Mouse (Mus musculus): Measurements from ENCODE around the gene Faap100.
"Not testable (repeated sequence)": the region's sequence is repeated elsewhere in the genome, so short reads cannot be mapped to it uniquely, and the experiment has no call there.

Faap100 gene

GRCm38 (mm10) chr11:120352093-120352350 lies 26.5 kb downstream of the Faap100 start:
- not testable (repeated sequence) for DNase-seq (ENCODE audit: low read depth, low spot score)

GRCm38 (mm10) chr11:120351250-120352092 lies 27.1 kb downstream of the Faap100 start:
- no peak for DNase-seq (ENCODE audit: low read depth, low spot score)

- DNase-seq (ENCODE audit: low read depth, low spot score): no peak
Observed at GRCm38 (mm10) chr11:120350711-120351110, 27.9 kb downstream of the Faap100 start.

GRCm38 (mm10) chr11:120349986-120350702 lies 28.4 kb downstream of the Faap100 start:
- peak; percentile 88 for DNase-seq (ENCODE audit: low read depth, low spot score)

- DNase-seq (ENCODE audit: low read depth, low spot score): no peak
Observed at GRCm38 (mm10) chr11:120349371-120349985, 29.1 kb downstream of the Faap100 start.

GRCm38 (mm10) chr11:120348684-120349370 lies 29.7 kb downstream of the Faap100 start:
- DNase-seq (ENCODE audit: low read depth, low spot score): no peak

- DNase-seq (ENCODE audit: low read depth, low spot score): peak; percentile 93
Observed at GRCm38 (mm10) chr11:120347791-120348683, 30.5 kb downstream of the Faap100 start, which contains the start of gene Actg1. Gene Actg1 (minus strand): TSS chr11:120348542.

- DNase-seq (ENCODE audit: low read depth, low spot score): peak; percentile 67
Observed at GRCm38 (mm10) chr11:120347301-120347700, 31.3 kb downstream of the Faap100 start.

GRCm38 (mm10) chr11:120346383-120347034 lies 32.1 kb downstream of the Faap100 start:
- not testable (repeated sequence) for DNase-seq (ENCODE audit: low read depth, low spot score)

- DNase-seq (ENCODE audit: low read depth, low spot score): no peak
Observed at GRCm38 (mm10) chr11:120345067-120345681, 33.4 kb downstream of the Faap100 start.

GRCm38 (mm10) chr11:120344310-120344920 lies 34.1 kb downstream of the Faap100 start:
- no peak for DNase-seq (ENCODE audit: low read depth, low spot score)

GRCm38 (mm10) chr11:120343519-120344309 lies 34.9 kb downstream of the Faap100 start:
- DNase-seq (ENCODE audit: low read depth, low spot score): no peak

- DNase-seq (ENCODE audit: low read depth, low spot score): no peak
Observed at GRCm38 (mm10) chr11:120342656-120343160, 35.9 kb downstream of the Faap100 start.

GRCm38 (mm10) chr11:120341661-120342060 lies 36.9 kb downstream of the Faap100 start:
- no peak for DNase-seq (ENCODE audit: low read depth, low spot score)

GRCm38 (mm10) chr11:120339978-120340513 lies 38.5 kb downstream of the Faap100 start:
- DNase-seq (ENCODE audit: low read depth, low spot score): peak; percentile 11

- DNase-seq (ENCODE audit: low read depth, low spot score): peak; percentile 0
Observed at GRCm38 (mm10) chr11:120338786-120339185, 39.8 kb downstream of the Faap100 start.

GRCm38 (mm10) chr11:120337447-120337846 lies 41.1 kb downstream of the Faap100 start:
- peak; percentile 15 for DNase-seq (ENCODE audit: low read depth, low spot score)

- peak; percentile 0 for DNase-seq (ENCODE audit: low read depth, low spot score)
Observed at GRCm38 (mm10) chr11:120335431-120336021, 43.0 kb downstream of the Faap100 start.
